Mouse (Mus musculus) MEL (cell line): ENCODE data around the gene Ttc39d.

Experiments
- CTCF ChIP-seq, 3 experiments: IDR thresholded peaks in 2 of 3; conservative IDR thresholded peaks in 1 of 3; 2 replicates each; pipeline ENCODE4 v1.5.1; 2011 to 2012; ENCODE audit warnings: low read length in 3 of 3, low read depth in 2 of 3, mild to moderate bottlenecking in 2 of 3, improper control_type of control experiment in 1 of 3, inconsistent platforms in 1 of 3, mixed read lengths in 1 of 3, moderate library complexity in 1 of 3; ENCODE audit not compliant: control insufficient read depth in 1 of 3, insufficient read depth in 1 of 3, poor library complexity in 1 of 3, severe bottlenecking in 1 of 3
- POLR2AphosphoS5 ChIP-seq: IDR thresholded peaks from 2 replicates; pipeline ENCODE4 v1.6.1; 2012; ENCODE audit warnings: low read depth, borderline replicate concordance, mild to moderate bottlenecking, inconsistent platforms, low read length, moderate library complexity, mixed read lengths

DNA sequence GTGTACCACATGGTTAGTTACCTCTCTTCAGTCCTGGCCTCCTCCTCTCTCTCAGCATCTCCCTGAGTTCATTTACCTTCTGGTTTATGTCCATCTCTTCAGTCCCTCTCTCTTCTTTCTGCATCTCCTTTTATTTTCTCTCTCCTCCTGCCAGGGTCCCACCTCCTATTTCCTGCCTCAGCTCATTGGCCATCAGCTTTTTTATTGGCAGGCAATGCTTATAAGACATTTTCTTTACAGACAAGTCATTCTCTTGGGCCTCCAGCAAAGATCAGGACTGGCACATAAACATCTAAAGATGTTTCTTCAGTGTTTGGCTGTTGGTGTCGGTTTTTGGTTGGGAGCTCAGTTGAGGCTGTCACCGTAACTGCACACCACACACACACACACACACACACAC lies 33.6 kb upstream of the Ttc39d start:
- TF ChIP-seq POLR2AphosphoS5 (no peak), CTCF (IDR thresholded peaks at IDR 0.05 in 2 of 3, conservative IDR thresholded peaks at IDR 0.05 in 1 of 3; ENCODE audit: control insufficient read depth in 1 of 3, insufficient read depth in 1 of 3, low read depth in 2 of 3, low read length in 3 of 3, poor library complexity in 1 of 3, severe bottlenecking in 1 of 3) (no peak)
